Mouse (Mus musculus): ENCODE measurements at regions not wholly inside any gene's neighbourhood (a gene's known extent, or its start where the extent isn't known, plus 50 kb on each side); places are given as distances from the start of the nearest gene placed in this dataset.

GRCm38 (mm10) chr17:88303991-88304390, 136.5 kb upstream of the Foxn2 start:
- DNase-seq (ENCODE audit: low spot score in 2 of 2) = peak in 1 of 2 experiments; percentile 25

- DNase-seq (ENCODE audit: low spot score in 2 of 2) = no peak
Measured at GRCm38 (mm10) chr17:88305165-88305564, 135.3 kb upstream of the Foxn2 start.

GRCm38 (mm10) chr17:88306325-88306724, 134.2 kb upstream of the Foxn2 start:
- no peak for DNase-seq (ENCODE audit: low spot score in 2 of 2)

- DNase-seq (ENCODE audit: low spot score in 2 of 2) = no peak
Measured at GRCm38 (mm10) chr17:88307082-88307481, 133.4 kb upstream of the Foxn2 start.

GRCm38 (mm10) chr17:88307826-88308225, 132.7 kb upstream of the Foxn2 start:
- DNase-seq (ENCODE audit: low spot score in 2 of 2) = no peak

GRCm38 (mm10) chr17:88312876-88313275, 127.6 kb upstream of the Foxn2 start:
- no peak for DNase-seq (ENCODE audit: low spot score in 2 of 2)

- DNase-seq (ENCODE audit: low spot score in 2 of 2) = peak in 1 of 2 experiments; percentile 32
Measured at GRCm38 (mm10) chr17:88316213-88316967, 124.1 kb upstream of the Foxn2 start.

- DNase-seq (ENCODE audit: low spot score in 2 of 2) = no peak
Measured at GRCm38 (mm10) chr17:88317311-88317710, 123.2 kb upstream of the Foxn2 start.

GRCm38 (mm10) chr17:88317806-88318205, 122.7 kb upstream of the Foxn2 start:
- DNase-seq (ENCODE audit: low spot score in 2 of 2) = no peak

GRCm38 (mm10) chr17:88318207-88318791, 122.2 kb upstream of the Foxn2 start:
- DNase-seq (ENCODE audit: low spot score in 2 of 2) = peak in 1 of 2 experiments; percentile 37

- DNase-seq (ENCODE audit: low spot score in 2 of 2) = no peak
Measured at GRCm38 (mm10) chr17:88318936-88319335, 121.6 kb upstream of the Foxn2 start.

GRCm38 (mm10) chr17:88320686-88321085, 119.8 kb upstream of the Foxn2 start:
- no peak for DNase-seq (ENCODE audit: low spot score in 2 of 2)

GRCm38 (mm10) chr17:88325326-88325909, 115.1 kb upstream of the Foxn2 start:
- no peak for DNase-seq (ENCODE audit: low spot score in 2 of 2)

- DNase-seq (ENCODE audit: low spot score in 2 of 2) = no peak
Measured at GRCm38 (mm10) chr17:88325910-88326739, 114.4 kb upstream of the Foxn2 start.

GRCm38 (mm10) chr17:88326740-88327123, 113.8 kb upstream of the Foxn2 start:
- no peak for DNase-seq (ENCODE audit: low spot score in 2 of 2)

- no peak for DNase-seq (ENCODE audit: low spot score in 2 of 2)
Measured at GRCm38 (mm10) chr17:88327791-88328190, 112.7 kb upstream of the Foxn2 start.

- no peak for DNase-seq (ENCODE audit: low spot score in 2 of 2)
Measured at GRCm38 (mm10) chr17:88328807-88329206, 111.7 kb upstream of the Foxn2 start.

- peak; percentile 25 to 58 for DNase-seq (ENCODE audit: low spot score in 2 of 2)
Measured at GRCm38 (mm10) chr17:88329715-88330114, 110.8 kb upstream of the Foxn2 start.

GRCm38 (mm10) chr17:88330129-88330528, 110.4 kb upstream of the Foxn2 start:
- no peak for DNase-seq (ENCODE audit: low spot score in 2 of 2)

- DNase-seq (ENCODE audit: low spot score in 2 of 2) = no peak
Measured at GRCm38 (mm10) chr17:88333816-88334215, 106.7 kb upstream of the Foxn2 start.

- no peak for DNase-seq (ENCODE audit: low spot score in 2 of 2)
Measured at GRCm38 (mm10) chr17:88335271-88335670, 105.2 kb upstream of the Foxn2 start.

All from gastrocnemius, postnatal 4 days (tissue).